Mouse (Mus musculus): ENCODE measurements at regions not wholly inside any gene's neighbourhood (a gene's known extent, or its start where the extent isn't known, plus 50 kb on each side); places are given as distances from the start of the nearest gene placed in this dataset.

DNA sequence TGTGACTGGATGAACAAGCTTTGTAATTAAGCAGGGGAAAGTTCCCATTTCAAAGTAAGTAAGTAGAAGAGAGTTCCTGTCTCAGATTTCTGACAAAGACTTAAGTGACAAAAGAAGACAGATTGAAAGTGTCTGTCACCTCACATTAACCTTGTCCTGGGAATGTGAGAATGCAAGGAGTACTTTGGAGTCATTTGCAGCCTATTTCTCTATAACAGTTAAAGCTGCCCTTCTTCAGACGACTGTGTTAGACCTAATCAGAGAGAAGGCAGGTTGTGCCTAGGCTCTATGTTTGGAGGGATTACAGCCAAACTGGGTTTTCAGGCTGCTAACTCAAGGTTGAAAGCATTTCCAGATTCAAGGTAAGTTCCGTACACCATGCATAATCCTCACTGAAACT is 446.5 kb downstream of the Pdgfc start:
- DNase-seq (ENCODE audit: low read depth, low spot score), result no peak

DNA sequence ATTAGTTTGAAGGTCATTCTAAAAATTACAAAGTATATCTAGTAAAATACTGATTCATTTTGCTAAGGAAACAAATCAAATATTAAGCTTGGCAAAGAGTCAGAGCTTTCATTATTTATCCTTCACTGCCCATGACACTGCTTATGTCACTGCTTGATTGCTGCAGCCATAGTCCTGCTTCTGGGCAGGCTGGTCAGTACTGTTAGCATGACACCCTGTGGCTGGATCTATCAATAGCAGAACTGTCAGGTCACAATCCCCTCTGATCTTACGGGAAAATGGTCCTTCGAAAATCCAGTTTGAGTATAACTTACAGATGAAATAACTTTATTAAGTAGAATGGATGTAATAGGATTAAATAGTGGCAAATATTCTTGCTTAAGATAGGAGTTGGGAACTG is 447.1 kb downstream of the Pdgfc start:
- DNase-seq (ENCODE audit: low read depth, low spot score), result no peak

DNA sequence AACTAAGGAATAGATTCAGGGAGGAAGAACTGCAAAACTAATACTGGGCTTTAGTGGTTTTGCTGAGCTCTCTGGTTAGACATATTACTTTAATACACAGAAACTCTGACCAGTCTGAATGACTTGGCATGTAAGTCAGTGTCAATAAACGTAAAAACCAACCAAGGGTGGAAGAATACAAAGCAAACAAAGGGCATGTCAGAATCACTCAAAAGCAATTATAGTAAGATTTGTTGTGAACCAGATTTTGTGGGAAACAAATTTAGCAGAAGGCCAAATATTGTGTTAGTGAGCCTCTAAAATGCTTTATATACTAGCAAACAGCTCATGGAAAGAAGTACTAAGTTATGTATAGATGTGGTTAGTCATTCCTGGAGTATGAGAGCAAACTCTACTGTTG is 427.1 kb upstream of the Ctso start:
- no peak for DNase-seq (ENCODE audit: low read depth, low spot score)

DNA sequence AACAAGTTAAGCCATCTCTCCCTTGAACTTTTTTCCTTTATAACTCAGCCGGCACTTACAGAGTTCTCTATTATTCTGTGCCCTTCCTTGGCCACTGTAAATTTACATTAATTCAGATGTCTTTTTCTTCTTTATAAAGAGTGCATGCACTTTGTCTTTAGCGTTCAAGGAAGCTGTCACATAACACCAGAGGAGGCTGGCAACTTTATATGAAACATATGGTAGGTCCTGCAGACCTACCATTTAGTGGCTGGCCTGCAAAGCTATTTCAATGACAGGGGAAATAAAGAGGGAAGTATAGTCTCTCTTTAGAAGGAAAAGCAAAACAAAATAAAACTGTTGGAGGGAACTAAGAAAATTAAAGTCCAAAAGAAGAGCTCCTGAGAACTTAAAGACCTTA is 423.8 kb upstream of the Ctso start:
- DNase-seq (ENCODE audit: low read depth, low spot score), result no peak

DNA sequence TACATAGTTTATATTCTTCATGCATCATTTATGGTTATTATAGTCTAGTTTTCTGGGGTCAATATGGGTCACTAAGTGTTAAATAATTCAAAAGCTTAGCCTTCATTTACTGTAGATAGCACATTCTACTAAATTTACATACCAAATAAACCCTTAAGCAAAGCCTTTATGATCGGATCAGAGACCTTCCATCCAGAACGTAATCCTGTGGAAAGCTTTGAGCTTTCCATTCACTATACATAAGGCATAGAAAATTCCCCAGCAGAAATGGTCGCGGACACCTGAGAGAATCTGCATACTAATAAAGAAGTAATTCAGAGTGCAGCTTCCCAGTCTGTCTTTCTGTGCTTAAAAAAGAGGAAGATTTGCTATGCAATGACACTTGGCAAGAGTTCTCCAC is 410.6 kb upstream of the Ctso start:
- no peak for DNase-seq (ENCODE audit: low read depth, low spot score)

DNA sequence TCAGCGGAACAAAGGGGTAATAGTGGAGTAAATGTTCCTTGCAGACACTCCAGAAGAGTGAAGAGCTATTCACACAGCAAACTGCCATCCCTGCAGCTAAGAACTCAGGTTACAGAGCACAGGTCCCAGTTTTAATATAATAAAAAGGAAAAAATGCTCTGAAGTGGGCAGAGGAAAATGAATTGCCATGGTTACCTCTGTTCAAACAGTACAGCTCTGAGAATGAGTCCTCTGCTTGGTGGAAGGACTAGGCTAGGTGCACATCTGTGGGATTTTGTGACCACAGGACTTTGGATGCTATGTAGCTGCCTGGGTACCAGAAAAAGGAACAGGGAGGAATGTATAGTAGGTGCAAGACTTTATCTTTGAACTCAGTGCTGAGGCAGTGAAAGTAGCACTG is 401.5 kb upstream of the Ctso start:
- no peak for DNase-seq (ENCODE audit: low read depth, low spot score)

DNA sequence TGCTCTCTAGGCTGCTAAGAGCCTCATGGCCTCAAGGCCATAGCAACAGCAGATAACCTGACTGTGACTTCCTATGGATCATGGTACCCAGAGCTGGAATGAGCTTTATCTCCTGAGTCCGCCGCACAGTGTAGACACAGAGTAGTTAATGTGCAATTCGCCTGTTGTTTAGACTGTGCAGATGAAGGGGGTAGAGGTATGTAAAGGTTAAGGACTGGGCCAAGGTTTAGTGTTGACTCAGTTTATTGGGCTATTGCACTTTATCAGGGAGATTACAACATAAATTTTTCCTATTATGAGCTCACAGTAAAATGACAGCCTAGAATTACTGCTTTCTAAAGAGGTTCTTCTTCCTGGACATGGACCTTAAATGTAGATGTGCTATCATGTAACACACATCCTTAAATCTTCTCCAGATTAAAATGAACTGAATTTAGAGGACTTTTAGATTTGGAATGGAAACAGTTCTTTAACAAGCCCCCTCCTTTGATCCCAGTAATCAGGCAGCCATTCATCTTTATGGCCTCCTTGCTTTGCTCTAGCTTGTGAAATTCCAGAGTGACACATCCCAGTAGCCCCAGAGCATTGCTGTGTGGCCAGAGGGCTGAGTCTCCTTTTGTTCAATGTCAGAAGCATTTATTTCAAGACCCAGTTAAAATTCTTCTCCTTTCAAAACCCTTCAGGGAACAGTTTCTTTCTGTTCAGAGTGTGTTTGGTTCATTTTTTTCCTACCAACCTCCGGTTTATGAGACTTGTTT is 396.8 kb upstream of the Ctso start:
- no peak for DNase-seq (ENCODE audit: low read depth, low spot score)

DNA sequence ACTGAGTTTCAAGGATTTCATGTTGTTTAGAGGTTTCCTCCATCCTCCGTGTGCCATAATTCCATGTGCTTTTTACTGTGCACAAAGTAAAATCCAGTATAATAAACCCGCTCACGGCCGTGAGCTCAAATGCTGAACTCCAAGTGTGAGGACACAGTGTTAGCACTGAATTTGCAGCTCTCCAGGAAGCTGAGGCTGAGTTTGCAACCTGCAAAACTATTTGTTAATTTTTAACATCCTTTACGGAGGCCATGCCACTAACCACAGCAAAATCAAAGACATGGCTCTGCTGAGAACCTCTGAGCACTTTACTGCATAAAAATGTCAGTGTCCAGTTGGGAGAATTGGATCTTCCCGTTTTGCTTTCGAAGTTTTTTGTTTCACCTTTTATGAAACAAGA is 377.6 kb upstream of the Ctso start:
- DNase-seq (ENCODE audit: low read depth, low spot score), result no peak

DNA sequence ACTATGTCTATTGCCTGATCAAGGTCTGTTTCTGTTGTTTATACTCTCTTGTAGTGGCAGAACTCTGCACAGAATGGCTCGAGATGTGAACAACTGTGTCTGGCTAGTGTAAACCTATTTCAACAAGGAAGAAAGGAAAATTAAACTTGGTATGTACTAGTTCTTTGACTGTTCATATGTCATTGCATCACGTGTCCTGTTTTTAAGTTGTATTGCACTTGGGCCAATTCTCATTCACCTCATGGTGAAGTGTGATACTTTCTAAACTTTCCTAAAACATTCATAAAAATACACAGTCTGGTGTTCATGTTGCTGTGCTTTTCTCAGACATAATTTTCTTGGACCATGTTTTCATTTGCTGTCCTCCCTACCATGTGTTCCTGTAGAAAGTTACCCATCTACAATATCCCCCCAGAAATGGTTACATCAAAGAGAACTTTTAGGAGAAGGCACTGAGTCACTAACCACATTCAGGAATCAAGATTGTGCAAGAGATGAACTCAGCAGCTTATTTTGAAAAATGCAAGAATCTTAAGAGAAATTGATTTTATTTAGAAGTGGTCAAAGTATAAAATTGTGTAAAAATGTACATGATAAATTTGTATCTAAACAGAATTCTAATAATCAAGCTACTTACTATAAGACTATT is 369.7 kb upstream of the Ctso start:
- DNase-seq (ENCODE audit: low read depth, low spot score), result no peak

DNA sequence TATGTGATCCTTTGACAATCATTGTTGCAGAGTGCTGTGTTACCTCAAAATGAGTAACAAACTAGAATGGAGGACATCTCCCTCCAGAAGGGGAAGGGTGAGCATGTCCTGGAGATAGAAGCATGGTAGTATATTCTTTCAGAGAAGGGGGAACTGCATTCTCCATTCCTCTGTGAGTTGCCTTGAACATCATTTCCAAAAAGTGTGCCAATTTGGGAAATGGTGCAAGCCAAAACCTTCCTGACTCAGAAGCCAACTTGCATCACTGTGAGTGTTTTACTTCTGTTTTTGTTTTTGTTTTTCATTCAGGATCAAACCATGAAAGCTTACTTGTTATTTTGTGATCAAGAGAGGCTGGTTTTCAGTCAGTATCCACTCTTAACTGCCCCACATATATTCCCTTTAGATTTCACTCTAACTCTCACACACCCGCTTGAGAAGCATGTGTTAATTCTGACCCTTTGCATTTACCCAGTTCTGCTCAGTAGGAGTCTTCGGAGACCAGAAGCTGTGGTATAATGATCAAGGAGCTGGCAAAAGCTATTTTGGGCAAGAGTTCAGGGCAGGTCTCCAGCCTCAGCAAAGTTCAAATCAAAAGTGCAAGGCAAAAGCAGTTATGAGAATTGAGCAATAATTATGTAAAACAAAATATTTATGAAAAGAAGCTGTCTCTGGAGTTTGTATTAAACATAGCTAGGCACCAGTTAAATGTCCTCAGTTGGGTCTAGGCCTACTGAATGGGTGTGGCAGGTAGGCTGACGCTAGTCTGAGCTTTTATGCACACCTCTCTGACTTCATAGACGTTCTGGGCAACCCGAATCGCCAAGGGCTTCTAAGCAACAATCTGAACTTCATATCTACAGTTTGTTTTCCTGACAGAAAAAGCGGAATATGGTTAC is 368.3 kb upstream of the Ctso start:
- no peak for DNase-seq (ENCODE audit: low read depth, low spot score)

DNA sequence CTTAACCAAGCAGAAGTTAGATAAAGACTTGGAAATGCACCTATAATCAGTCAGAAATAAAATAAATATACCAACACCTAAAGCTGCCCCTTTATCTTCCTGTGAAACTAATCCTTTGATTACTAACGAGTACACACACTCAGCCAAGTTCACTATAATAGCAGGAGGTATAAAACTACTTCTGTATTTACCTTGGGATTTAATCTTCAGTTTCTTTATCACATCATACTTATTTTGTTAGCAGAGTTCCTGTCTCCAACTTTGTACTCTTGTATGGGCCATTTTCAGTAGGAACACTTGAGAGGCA is 367.7 kb upstream of the Ctso start:
- DNase-seq (ENCODE audit: low read depth, low spot score), result no peak

DNA sequence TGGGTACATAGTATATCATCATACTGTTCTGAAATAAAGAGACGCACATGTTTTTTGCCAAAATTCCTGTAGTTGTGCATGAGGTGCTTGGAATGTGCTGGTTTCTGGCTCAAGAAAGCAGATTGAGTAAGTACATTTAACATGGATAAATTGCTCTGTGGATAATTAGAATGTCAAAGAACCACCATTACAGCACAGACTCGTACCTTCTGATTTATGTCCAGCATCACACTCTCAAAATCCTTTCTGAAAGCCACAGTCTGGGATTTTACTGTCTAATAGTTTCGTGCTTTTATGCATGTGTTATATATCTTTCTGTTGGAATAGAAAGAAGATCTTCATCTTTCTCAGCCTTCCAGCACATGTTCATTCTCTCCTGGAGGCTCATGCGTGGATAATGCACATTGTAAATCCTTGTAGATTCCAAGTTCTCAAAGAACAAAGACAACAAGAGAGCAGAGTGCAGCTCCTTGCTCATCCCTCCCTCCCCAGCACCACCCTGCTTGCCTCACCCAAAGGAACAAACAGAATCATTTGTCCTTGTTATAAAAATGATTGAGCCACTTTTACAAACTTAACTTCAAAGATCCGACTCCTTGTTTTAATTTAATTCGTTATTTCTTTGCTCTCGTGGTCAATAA is 348.9 kb upstream of the Ctso start:
- no peak for DNase-seq (ENCODE audit: low read depth, low spot score)

DNA sequence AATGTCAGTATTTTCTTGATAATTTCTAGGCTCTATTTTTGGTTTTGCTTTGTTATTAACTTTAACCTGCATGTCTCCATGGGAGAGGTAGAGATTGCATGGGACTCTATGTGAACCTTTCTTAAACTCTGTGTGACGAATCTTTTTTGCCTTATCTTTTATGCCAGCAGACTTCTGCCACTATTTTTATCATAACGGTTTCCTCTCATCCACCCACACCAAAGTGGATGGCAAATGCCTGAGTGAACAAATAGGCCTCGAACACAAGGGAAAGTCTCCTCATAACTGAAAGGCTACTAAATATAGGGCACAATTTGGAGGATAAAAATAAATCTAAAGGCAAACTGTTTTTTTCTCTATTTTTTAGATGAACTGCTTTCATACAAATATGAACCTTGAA is 343.3 kb upstream of the Ctso start:
- DNase-seq (ENCODE audit: low read depth, low spot score), result no peak

DNA sequence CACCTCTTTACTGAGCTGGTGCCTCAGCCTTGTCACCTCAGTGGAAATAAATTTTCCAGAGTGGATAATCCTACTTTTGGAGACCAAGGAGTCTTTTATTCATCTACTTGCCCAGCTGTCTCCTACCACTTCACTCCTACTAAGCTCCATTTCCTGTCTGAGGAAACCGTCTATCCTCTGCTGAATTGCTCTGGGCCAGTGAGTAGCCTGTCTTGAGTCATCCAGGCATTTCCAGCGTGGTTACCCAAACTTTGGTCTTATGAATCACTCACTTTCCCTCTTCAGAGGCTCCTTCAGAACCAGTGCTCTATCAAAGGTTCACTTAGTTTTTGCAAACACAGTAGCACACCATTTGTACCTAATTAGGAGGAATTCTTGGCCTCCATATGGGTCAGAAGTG is 303.2 kb upstream of the Ctso start:
- no peak for DNase-seq (ENCODE audit: low read depth, low spot score)

DNA sequence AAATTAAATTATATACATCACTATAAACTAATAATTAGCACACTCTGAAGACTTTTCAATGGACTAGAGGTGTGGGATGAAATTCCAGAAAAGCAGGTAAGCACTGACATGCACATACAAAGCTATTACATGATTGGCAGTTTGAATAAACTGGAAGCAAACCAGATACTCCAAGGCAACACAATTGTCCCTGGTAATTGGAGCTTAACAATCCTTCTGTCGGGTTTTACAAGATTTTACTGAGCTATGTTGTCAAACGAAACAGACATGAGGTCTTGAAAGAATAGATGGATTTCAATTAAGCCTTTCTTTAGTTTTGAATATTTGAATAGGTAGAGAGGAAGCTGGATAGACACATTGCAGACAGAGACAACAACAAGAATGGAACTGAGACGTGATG is 273.9 kb upstream of the Ctso start:
- DNase-seq (ENCODE audit: low read depth, low spot score), result no peak

DNA sequence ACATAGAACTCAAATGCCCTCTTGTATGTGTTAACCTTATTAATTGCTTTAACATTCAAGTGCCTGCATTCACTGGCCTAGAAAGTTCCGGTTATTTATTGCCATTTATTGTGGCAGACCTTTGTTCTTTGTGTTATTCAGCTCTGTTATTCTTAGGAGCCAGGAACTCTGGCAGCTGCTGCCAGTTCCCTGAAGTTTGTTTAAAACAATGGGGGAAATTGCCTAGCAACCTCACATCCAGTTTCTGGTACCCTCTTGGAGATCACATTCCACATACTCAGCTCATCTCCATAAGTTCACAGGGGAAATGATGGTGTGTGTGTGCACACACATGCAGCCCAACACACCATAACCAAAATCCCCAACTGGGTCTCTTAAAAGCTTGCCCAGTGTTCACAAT is 270.8 kb upstream of the Ctso start:
- DNase-seq (ENCODE audit: low read depth, low spot score), result no peak

DNA sequence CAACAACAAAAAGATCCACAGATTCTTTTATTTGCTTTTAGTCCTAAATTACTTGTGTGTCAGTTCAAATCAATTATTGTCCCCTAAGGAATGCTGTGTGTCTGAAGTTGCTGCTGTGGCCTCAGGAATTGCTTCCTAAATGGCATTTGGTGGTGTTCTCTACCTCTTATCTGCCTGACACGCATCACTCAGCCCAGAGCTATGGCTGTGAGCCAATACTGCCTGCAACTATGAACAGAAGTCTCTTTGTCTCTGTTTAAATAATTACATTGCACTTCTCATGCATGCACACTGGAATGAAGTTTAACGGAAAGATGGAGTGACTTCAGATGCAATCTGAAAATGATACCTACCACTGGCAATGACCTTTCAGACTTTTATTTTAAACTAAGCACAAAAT is 266.1 kb upstream of the Ctso start:
- no peak for DNase-seq (ENCODE audit: low read depth, low spot score)

DNA sequence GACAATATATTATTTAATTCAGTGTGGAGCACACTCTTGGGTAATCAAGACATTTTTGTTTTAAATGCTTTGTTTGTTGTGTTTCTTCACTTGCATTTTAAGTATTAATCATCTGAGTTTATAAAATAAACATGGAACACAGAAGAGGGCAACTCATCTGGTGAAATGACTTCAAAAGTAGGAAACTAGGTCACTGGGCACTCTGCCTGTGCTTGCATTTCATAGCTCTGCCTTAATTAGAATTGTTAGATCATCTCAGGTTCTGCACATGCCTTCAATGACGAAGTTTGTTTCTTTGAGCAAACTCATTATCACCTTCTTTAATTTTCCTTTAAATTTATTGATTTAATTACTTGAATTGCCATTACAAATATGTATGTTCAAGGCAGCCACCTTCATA is 255.8 kb upstream of the Ctso start:
- no peak for DNase-seq (ENCODE audit: low read depth, low spot score)

DNA sequence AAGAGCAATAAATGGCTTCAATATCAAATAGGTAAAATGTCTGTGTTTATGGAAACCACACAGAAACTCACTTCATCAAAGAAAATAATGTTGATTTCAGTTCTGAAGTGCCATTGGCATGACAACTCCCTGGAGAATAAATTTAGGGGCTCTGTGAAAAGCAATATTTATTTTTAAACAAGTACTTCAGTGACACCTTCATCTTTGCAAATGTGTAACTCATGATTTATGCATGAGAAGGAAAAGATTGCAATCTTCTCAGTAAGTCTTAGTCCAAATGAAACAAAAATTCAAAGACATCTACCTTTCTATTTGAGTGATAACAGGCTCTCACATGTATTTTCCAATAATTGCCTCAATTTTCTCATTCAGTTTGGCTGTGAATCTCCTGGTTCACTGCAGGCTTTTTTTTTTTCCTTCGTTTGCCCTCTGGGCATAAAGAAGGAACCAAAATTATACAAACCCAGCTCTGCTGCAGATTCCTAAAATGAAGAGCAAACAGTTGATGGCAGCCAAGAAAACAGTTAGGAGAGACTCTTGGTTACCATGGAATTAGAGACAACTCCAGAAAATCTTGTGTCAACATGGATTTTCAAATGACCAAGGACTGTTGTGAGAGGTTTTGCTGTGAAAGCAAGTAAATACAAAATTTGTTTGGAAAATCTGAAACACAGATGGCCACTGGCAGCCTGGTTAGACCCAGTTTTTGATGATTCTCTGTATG is 230.3 kb upstream of the Ctso start:
- DNase-seq (ENCODE audit: low read depth, low spot score), result no peak

DNA sequence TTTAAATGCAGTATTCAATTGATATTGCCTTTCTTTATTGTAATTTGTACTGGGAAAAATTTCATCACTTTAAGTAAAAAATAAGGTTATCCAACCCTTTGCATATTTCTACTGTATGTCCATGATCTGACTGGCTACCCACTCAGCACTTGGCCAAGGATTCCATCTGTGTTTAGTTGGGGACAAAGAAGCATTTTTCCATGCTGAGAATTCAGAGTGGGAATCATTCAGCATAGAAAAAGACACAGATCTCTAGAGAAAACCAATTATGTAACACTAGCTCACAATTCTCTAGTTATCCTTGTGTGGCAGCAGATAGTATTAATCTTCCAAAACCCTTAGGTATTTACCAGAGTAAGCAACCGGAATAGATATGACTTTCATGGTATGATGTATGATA is 213.5 kb upstream of the Ctso start:
- DNase-seq (ENCODE audit: low read depth, low spot score), result no peak

DNA sequence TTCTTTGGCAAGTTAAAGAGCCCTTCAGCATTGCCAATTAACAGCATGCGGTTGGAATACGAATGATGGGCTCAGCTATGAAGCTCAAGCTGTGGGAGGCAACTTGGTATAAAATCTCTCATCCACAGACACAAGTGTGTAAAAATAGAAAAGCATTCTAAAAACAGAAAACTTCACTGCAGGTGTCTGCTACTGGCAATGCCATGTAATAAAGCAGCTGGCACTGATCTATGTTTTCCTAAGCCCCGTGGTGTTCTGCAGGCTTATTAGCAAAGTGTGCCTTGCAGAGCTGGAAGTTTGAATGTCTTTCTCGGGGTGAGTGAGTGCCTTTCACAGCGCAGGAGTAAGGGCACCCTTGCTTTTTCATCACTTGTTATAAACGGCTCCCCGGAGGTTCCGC is 196.9 kb upstream of the Ctso start:
- DNase-seq (ENCODE audit: low read depth, low spot score), result no peak

DNA sequence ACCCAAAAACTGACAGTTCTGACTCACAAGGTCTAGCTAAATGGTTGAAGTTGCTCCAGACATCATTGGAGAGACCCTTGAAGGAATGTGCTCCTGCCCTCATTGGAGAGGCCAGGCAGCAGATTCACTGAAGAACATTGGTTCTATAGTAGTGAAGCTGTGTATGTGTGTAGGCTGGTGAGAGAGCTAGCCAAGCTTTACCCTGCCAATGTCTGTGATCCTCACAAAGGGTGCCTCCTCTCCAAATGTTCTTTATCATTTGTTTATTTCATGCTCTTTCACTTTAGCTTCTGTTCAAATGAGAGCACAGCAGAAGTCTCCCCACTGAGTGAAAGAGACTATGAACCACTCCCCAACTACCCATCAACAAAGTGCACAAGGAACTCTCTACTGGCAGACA is 195.6 kb upstream of the Ctso start:
- no peak for DNase-seq (ENCODE audit: low read depth, low spot score)

All from A20 (cell line).